Mouse (Mus musculus) embryonic facial prominence, embryonic 12.5 days (tissue): ENCODE results near the gene Ift74. TPM values are rescaled to one million over a fixed set of nuclear protein-coding genes. Genes with fewer than 3 reads are reported as not detected.
A peak's percentile ranks its signal among the peaks of the same experiment; 100 is the strongest.

ENCODE experiments used
- microRNA counts: library from miRNA; unstranded; fragments of <30 nt; microRNA quantifications from one replicate; lab custom pipeline; 2017
- microRNA-seq: library from miRNA; unstranded; fragments of <30 nt; microRNA quantifications from one replicate; pipeline ENCODE4, GENCODE M21; 2017
- polyA plus RNA-seq: library from polyadenylated mRNA; unstranded; fragments of >200 nt; fragmentation: Nextera tagmentation; extraction: Ambion mirVana; gene quantifications from 2 replicates; pipeline ENCODE4 v1.2.1, GENCODE M21; 2016

Gene Ift74
- polyA plus RNA-seq, 1 experiment from 2014 or later: 50.8 TPM

MicroRNAs within 50 kb of the gene (microRNA counts, 519-probe panel; counts per million panel counts)
- 4,849 counts per million, percentile 85 among the panel's probes with 10 or more counts for microRNA mmu-miR-872 (lab: Ali Mortazavi, UCI)

Small RNAs within 50 kb of the gene (microRNA-seq; reads per million reads assigned to microRNA genes)
- 3,333 reads per million, percentile 86 among the genes with 10 or more reads in this experiment for gene Mir872

Other genes starting within 250 kb of the Ift74 start
- gene Gm10306, start 57.9 kb upstream of the Ift74 start, polyA plus RNA-seq: not detected in 2 replicates
- gene Caap1, start 57.7 kb upstream of the Ift74 start, polyA plus RNA-seq: 32.0 and 33.2 TPM in 2 replicates
- 83.8 and 90.1 TPM in 2 replicates for gene Plaa, start 11.2 kb upstream of the Ift74 start, polyA plus RNA-seq
- gene Lrrc19, start 35.7 kb downstream of the Ift74 start, polyA plus RNA-seq: 1.4 and 1.7 TPM in 2 replicates
- gene Tek, start 124.8 kb downstream of the Ift74 start, polyA plus RNA-seq: 9.8 and 10.8 TPM in 2 replicates